Mouse (Mus musculus): ENCODE results near the gene Adgrg5. TPM values are rescaled to one million over a fixed set of nuclear protein-coding genes. Genes with fewer than 3 reads are reported as not detected.
A peak's percentile ranks its signal among the peaks of the same experiment; 100 is the strongest.

The Adgrg5 gene
- polyA plus RNA-seq, 1 experiment: 40.5 TPM

GRCm38 (mm10) chr8:94985023-94985422 lies 61.5 kb downstream of the Adgrg5 start:
- Histone ChIP-seq H3K4me3 (ENCODE audit: control insufficient read depth, insufficient read depth, low read length) (peak overlapping the region; percentile 4; the same call in 1 of the 2 replicates), H3K36me3 (ENCODE audit: control insufficient read depth, insufficient read depth, low read length) (no peaks in the 10 kb centered on the region), H3K27ac (ENCODE audit: control insufficient read depth, insufficient read depth, low read length) (no peak overlapping the region), H3K4me1 (replicated peaks; ENCODE audit: control insufficient read depth, insufficient read depth, low read length) (peaks cover 88% of the 10 kb centered on the region), H3K27me3 (ENCODE audit: control insufficient read depth, insufficient read depth, low read length) (no peaks in the 10 kb centered on the region)
- TF ChIP-seq POLR2A (IDR thresholded peaks at IDR 0.05; ENCODE audit: control insufficient read depth, extremely low read depth, insufficient read depth, low read length, poor library complexity): no peak
- no peak for TF ChIP-seq CTCF (IDR thresholded peaks at IDR 0.05; ENCODE audit: borderline replicate concordance, control insufficient read depth, extremely low read depth, insufficient read depth, low read length, poor library complexity)
- peak; percentile 50 for DNase-seq
- WGBS: 14% methylated on average over 6 of the region's 6 CpGs

- Histone ChIP-seq H3K4me3 (ENCODE audit: control insufficient read depth, insufficient read depth, low read length) (no peak overlapping the region), H3K4me1 (replicated peaks; ENCODE audit: control insufficient read depth, insufficient read depth, low read length) (peaks cover 88% of the 10 kb centered on the region), H3K27ac (ENCODE audit: control insufficient read depth, insufficient read depth, low read length) (no peak overlapping the region), H3K36me3 (ENCODE audit: control insufficient read depth, insufficient read depth, low read length) (no peaks in the 10 kb centered on the region), H3K27me3 (ENCODE audit: control insufficient read depth, insufficient read depth, low read length) (no peaks in the 10 kb centered on the region)
- WGBS: 14% methylated on average over 5 of the region's 5 CpGs
- TF ChIP-seq CTCF (IDR thresholded peaks at IDR 0.05; ENCODE audit: borderline replicate concordance, control insufficient read depth, extremely low read depth, insufficient read depth, low read length, poor library complexity): no peak
- no peak for TF ChIP-seq POLR2A (IDR thresholded peaks at IDR 0.05; ENCODE audit: control insufficient read depth, extremely low read depth, insufficient read depth, low read length, poor library complexity)
- no peak for DNase-seq
These were observed 63.2 kb downstream of the Adgrg5 start for GRCm38 (mm10) chr8:94986676-94987075.

DNA sequence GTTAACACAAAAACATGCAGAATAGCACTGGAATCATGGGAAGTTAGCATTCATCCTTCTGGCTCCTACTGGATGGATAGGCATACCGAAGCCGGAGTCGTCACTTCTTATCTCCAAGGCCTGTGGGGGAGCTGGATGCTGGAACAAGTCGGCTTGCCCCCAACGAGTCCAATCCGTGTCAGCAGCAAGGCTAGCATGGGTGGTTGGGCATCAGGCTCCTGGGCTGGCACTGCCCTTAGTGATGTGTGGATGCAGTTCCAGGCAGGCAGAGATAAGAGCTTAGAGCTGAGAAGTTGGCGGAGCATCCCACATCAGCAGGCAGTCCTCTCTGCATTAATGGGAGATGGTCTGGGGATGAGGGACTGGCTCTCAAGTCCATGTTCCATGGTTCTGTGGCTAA lies 64.1 kb downstream of the Adgrg5 start:
- no peak overlapping the region for H3K4me3 ChIP-seq (ENCODE audit: control insufficient read depth, insufficient read depth, low read length)

DNA sequence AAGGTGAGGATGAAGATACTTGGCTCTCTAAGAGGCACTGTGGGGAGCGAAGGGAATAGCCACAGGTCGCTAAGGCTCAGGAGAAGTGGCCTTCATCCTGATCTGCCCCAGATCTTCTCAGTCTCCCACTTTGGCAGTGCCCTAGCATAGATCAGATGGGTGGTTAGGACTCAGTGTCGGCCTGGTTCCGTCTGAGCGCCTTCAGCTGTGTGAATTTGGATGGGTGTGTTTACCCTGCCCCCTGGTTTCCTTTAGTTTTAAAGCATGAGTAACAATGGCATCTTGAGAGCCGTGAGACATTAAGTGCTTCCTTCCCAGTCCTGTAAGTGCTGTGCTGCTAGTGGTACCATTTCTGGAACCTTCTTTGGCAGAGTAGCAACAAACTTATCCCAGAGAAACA lies 65.1 kb downstream of the Adgrg5 start:
- 29% methylated on average over 6 of the region's 6 CpGs for WGBS
- Histone ChIP-seq H3K27ac (ENCODE audit: control insufficient read depth, insufficient read depth, low read length) (no peak overlapping the region), H3K36me3 (ENCODE audit: control insufficient read depth, insufficient read depth, low read length) (no peaks in the 10 kb centered on the region), H3K4me3 (ENCODE audit: control insufficient read depth, insufficient read depth, low read length) (no peak overlapping the region), H3K27me3 (ENCODE audit: control insufficient read depth, insufficient read depth, low read length) (no peaks in the 10 kb centered on the region), H3K4me1 (replicated peaks; ENCODE audit: control insufficient read depth, insufficient read depth, low read length) (peaks cover 91% of the 10 kb centered on the region)
- no peak for DNase-seq
- TF ChIP-seq POLR2A (IDR thresholded peaks at IDR 0.05; ENCODE audit: control insufficient read depth, extremely low read depth, insufficient read depth, low read length, poor library complexity): no peak
- TF ChIP-seq CTCF (IDR thresholded peaks at IDR 0.05; ENCODE audit: borderline replicate concordance, control insufficient read depth, extremely low read depth, insufficient read depth, low read length, poor library complexity): no peak

More for the DNA sequence above, 64.1 kb downstream of the Adgrg5 start:
- no peaks in the 10 kb centered on the region for H3K27me3 ChIP-seq (ENCODE audit: control insufficient read depth, insufficient read depth, low read length)
- H3K27ac ChIP-seq (ENCODE audit: control insufficient read depth, insufficient read depth, low read length): no peak overlapping the region
- WGBS: 55% methylated on average over 7 of the region's 7 CpGs
- H3K36me3 ChIP-seq (ENCODE audit: control insufficient read depth, insufficient read depth, low read length): no peaks in the 10 kb centered on the region
- peaks cover 90% of the 10 kb centered on the region for H3K4me1 ChIP-seq (replicated peaks; ENCODE audit: control insufficient read depth, insufficient read depth, low read length)
- TF ChIP-seq CTCF (IDR thresholded peaks at IDR 0.05; ENCODE audit: borderline replicate concordance, control insufficient read depth, extremely low read depth, insufficient read depth, low read length, poor library complexity): no peak
- DNase-seq: no peak

- H3K4me1 ChIP-seq (replicated peaks; ENCODE audit: control insufficient read depth, insufficient read depth, low read length): peaks cover 91% of the 10 kb centered on the region
These were observed 66.2 kb downstream of the Adgrg5 start for GRCm38 (mm10) chr8:94989711-94990110.

GRCm38 (mm10) chr8:94990598-94991453 lies 67.3 kb downstream of the Adgrg5 start:
- Histone ChIP-seq H3K27ac (ENCODE audit: control insufficient read depth, insufficient read depth, low read length) (peak overlapping the region; percentile 13; the same call in 1 of the 2 replicates), H3K36me3 (ENCODE audit: control insufficient read depth, insufficient read depth, low read length) (no peaks in the 10 kb centered on the region), H3K27me3 (ENCODE audit: control insufficient read depth, insufficient read depth, low read length) (no peaks in the 10 kb centered on the region), H3K4me1 (replicated peaks; ENCODE audit: control insufficient read depth, insufficient read depth, low read length) (peaks cover 86% of the 10 kb centered on the region), H3K4me3 (ENCODE audit: control insufficient read depth, insufficient read depth, low read length) (no peak overlapping the region)
- 35% methylated on average over 11 of the region's 11 CpGs for WGBS
- peak; percentile 65 for DNase-seq
- TF ChIP-seq CTCF (IDR thresholded peaks at IDR 0.05; ENCODE audit: borderline replicate concordance, control insufficient read depth, extremely low read depth, insufficient read depth, low read length, poor library complexity) (no peak), POLR2A (IDR thresholded peaks at IDR 0.05; ENCODE audit: control insufficient read depth, extremely low read depth, insufficient read depth, low read length, poor library complexity) (no peak)

More at GRCm38 (mm10) chr8:94989711-94990110, 66.2 kb downstream of the Adgrg5 start:
- Histone ChIP-seq H3K36me3 (ENCODE audit: control insufficient read depth, insufficient read depth, low read length) (no peaks in the 10 kb centered on the region), H3K4me3 (ENCODE audit: control insufficient read depth, insufficient read depth, low read length) (no peak overlapping the region), H3K27ac (ENCODE audit: control insufficient read depth, insufficient read depth, low read length) (no peak overlapping the region), H3K27me3 (ENCODE audit: control insufficient read depth, insufficient read depth, low read length) (no peaks in the 10 kb centered on the region)
- no peak for TF ChIP-seq CTCF (IDR thresholded peaks at IDR 0.05; ENCODE audit: borderline replicate concordance, control insufficient read depth, extremely low read depth, insufficient read depth, low read length, poor library complexity)
- TF ChIP-seq POLR2A (IDR thresholded peaks at IDR 0.05; ENCODE audit: control insufficient read depth, extremely low read depth, insufficient read depth, low read length, poor library complexity): no peak
- DNase-seq: no peak
- 92% methylated on average over 4 of the region's 4 CpGs for WGBS

Data from thymus, adult 2 months (tissue).